In the genomic region with DNA sequence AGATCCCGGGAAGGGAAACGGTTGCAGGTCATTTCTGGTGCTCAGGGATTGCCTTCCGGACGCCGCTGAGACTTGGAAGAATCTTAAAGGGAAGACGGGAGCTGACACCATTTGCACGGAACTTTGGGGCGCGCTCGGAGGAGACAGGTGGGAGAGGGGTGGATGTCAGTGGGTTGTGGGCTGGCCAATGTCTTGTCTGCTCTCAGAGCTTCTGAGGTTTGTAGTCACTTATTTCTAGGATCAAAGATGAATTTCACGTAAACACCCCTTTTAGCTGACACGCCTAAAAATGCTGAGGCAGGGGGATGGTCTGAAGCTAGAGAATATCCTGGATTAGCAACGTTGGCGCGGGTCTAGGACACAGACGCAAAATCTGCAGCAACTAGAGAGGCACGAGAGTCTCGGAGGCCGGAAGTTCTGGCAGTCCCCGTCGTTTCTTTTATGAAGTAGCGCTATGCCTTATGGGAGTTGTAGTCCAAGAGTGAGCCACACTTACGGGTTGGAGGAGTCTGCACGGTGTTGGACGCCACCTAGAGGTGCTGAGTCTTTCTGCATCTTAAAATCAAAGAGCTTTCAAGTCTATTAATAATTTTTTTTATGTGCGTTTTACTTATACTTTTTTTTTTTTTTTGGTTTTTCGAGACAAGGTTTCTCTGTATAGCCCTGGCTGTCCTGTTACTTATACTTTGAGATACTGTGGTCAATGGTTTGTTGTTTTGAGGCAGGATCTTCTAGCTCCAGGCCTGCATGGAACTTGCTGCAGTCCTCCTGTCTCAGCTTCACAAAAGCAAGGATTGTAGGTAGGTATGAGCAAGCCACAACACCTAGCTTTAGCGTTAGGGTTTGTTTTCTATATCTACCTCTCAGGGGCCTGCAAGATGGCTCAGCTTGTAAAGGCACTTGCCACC, we compare ENCODE assay signal across 8 mouse cellular contexts. TPM values are rescaled to one million over a fixed set of nuclear protein-coding genes. Genes with fewer than 3 reads are reported as not detected.
A peak's percentile ranks its signal among the peaks of the same experiment; 100 is the strongest.
DNase-seq lines count a peak whose midpoint lies in the region; ATAC-seq and TF ChIP-seq lines count a peak whose summit lies in the region.

A gene (plus strand): TSS at position 72 of the 908 bp plus-strand sequence.

- H3K9me3 ChIP-seq in G1E (replicated peaks), result no peaks in the 10 kb centered on the region
- H3K9me3 ChIP-seq in forebrain, embryonic 16.5 days (ENCODE audit: control insufficient read depth, low read length), result no peaks in the 10 kb centered on the region
- no peaks in the 10 kb centered on the region for H3K9me3 ChIP-seq in lung, embryonic 14.5 days (ENCODE audit: low read depth, low read length)

- peak within 1 kb of the TSS; percentile 67 for H3K4me3 ChIP-seq in G1E (ENCODE audit: low read depth, low read length)
- peak within 1 kb of the TSS; percentile 48 for H3K4me3 ChIP-seq in forebrain, embryonic 16.5 days (replicated peaks; ENCODE audit: low read length)
- H3K4me3 ChIP-seq in layer of hippocampus, adult 2 months, result peak within 1 kb of the TSS; percentile 76
- H3K4me3 ChIP-seq in lung, embryonic 14.5 days (ENCODE audit: low read depth, low read length), result peak within 1 kb of the TSS; percentile 49
- H3K4me3 ChIP-seq in olfactory bulb, adult 2 months (ENCODE audit: insufficient read depth, low read depth, low read length), result peak within 1 kb of the TSS; percentile 65
- peak within 1 kb of the TSS; percentile 44 for H3K4me3 ChIP-seq in thymus, adult 2 months (ENCODE audit: control insufficient read depth, insufficient read depth, low read length)

- H3K4me2 ChIP-seq in forebrain, embryonic 16.5 days (ENCODE audit: low read length), result peak within 1 kb of the TSS; percentile 66
- peak within 1 kb of the TSS; percentile 79 for H3K4me2 ChIP-seq in lung, embryonic 14.5 days

- peak within 1 kb of the TSS; percentile 49 for H3K9ac ChIP-seq in forebrain, embryonic 16.5 days (replicated peaks; ENCODE audit: low read depth, low read length)
- peak within 1 kb of the TSS; percentile 65 for H3K9ac ChIP-seq in lung, embryonic 14.5 days

- H3K27me3 ChIP-seq in G1E (ENCODE audit: insufficient read depth, low read length), result no peaks in the 10 kb centered on the region
- peaks cover 10% of the 10 kb centered on the region; the same call in 1 of the 2 replicates for H3K27me3 ChIP-seq in forebrain, embryonic 16.5 days (replicated peaks; ENCODE audit: control insufficient read depth, insufficient read depth, low read length)
- H3K27me3 ChIP-seq in lung, embryonic 14.5 days (ENCODE audit: insufficient read depth, low read length), result 0 out of 2 replicates have a peak, but pooled peaks cover 4% of the 10 kb centered on the region
- H3K27me3 ChIP-seq in thymus, adult 2 months (ENCODE audit: control insufficient read depth, insufficient read depth, low read length), result no peaks in the 10 kb centered on the region

- no peak within 1 kb of the TSS for H3K27ac ChIP-seq in forebrain, embryonic 16.5 days (ENCODE audit: low read length)
- peak within 1 kb of the TSS; percentile 91 for H3K27ac ChIP-seq in layer of hippocampus, adult 2 months
- H3K27ac ChIP-seq in lung, embryonic 14.5 days (ENCODE audit: low read depth), result no peak within 1 kb of the TSS
- peak within 1 kb of the TSS; percentile 65; the same call in 1 of the 2 replicates for H3K27ac ChIP-seq in olfactory bulb, adult 2 months (ENCODE audit: insufficient read depth, low read depth, low read length)
- peak within 1 kb of the TSS; percentile 40; the same call in 1 of the 2 replicates for H3K27ac ChIP-seq in thymus, adult 2 months (ENCODE audit: control insufficient read depth, insufficient read depth, low read length)

- peak; percentile 89 for ATAC-seq in G1E (ENCODE audit: extremely low read depth, insufficient number of reproducible peaks, low FRiP score, poor library complexity, severe bottlenecking)
- ATAC-seq in forebrain, embryonic 16.5 days, result peak; percentile 95
- ATAC-seq in lung, embryonic 14.5 days (ENCODE audit: insufficient read depth), result peak; percentile 94

- TF ChIP-seq POLR2A in olfactory bulb, adult 2 months (IDR thresholded peaks at IDR 0.05; ENCODE audit: insufficient read depth, low read depth, low read length), result peak; percentile 82
- TF ChIP-seq POLR2A in thymus, adult 2 months (IDR thresholded peaks at IDR 0.05; ENCODE audit: control insufficient read depth, extremely low read depth, insufficient read depth, low read length, poor library complexity), result peak; percentile 54; the same call in 1 of the 2 replicates

- H3K36me3 ChIP-seq in G1E (replicated peaks), result no peaks in the 10 kb centered on the region
- H3K36me3 ChIP-seq in forebrain, embryonic 16.5 days (ENCODE audit: control insufficient read depth, insufficient read depth), result no peaks in the 10 kb centered on the region
- H3K36me3 ChIP-seq in lung, embryonic 14.5 days (ENCODE audit: insufficient read depth), result no peaks in the 10 kb centered on the region
- no peaks in the 10 kb centered on the region for H3K36me3 ChIP-seq in thymus, adult 2 months (ENCODE audit: control insufficient read depth, insufficient read depth, low read length)

- peak; percentile 49 for DNase-seq in G1E (ENCODE audit: low spot score)
- peak; percentile 84 to 92 for DNase-seq in cerebellum, adult 18-20 months
- DNase-seq in heart, postnatal 36 days, result peak; percentile 63 to 69
- DNase-seq in layer of hippocampus, adult 2 months (ENCODE audit: low spot score in 2 of 2), result peak; percentile 84 to 92
- peak; percentile 98 for DNase-seq in lung, embryonic 14.5 days
- DNase-seq in thymus, adult 2 months, result peak; percentile 79

- TF ChIP-seq CTCF in G1E (IDR thresholded peaks at IDR 0.05; ENCODE audit: low read depth, low read length), result no peak
- peak; percentile 83 for TF ChIP-seq CTCF in layer of hippocampus, adult 2 months (conservative IDR thresholded peaks at IDR 0.05)
- TF ChIP-seq CTCF in lung, embryonic 14.5 days (IDR thresholded peaks at IDR 0.05; ENCODE audit: low read depth), result peak; percentile 82
- no peak for TF ChIP-seq CTCF in olfactory bulb, adult 2 months (IDR thresholded peaks at IDR 0.05; ENCODE audit: insufficient read depth, low read depth, low read length)
- TF ChIP-seq CTCF in thymus, adult 2 months (IDR thresholded peaks at IDR 0.05; ENCODE audit: borderline replicate concordance, control insufficient read depth, extremely low read depth, insufficient read depth, low read length, poor library complexity), result no peak

- under 1% methylated on average over 28 of the region's 28 CpGs for WGBS in forebrain, embryonic 16.5 days
- 1% methylated on average over 28 of the region's 28 CpGs for WGBS in lung, embryonic 14.5 days
- WGBS in olfactory bulb, adult 2 months, result 1% methylated on average over 28 of the region's 28 CpGs
- 1% methylated on average over 28 of the region's 28 CpGs for WGBS in thymus, adult 2 months

- peaks cover 10% of the 10 kb centered on the region; the same call in 1 of the 2 replicates for H3K4me1 ChIP-seq in G1E (ENCODE audit: insufficient read depth, low read depth, low read length)
- H3K4me1 ChIP-seq in forebrain, embryonic 16.5 days (replicated peaks; ENCODE audit: control insufficient read depth, insufficient read depth, low read length), result peaks cover 8% of the 10 kb centered on the region
- H3K4me1 ChIP-seq in lung, embryonic 14.5 days (ENCODE audit: insufficient read depth), result no peaks in the 10 kb centered on the region
- peaks cover 3% of the 10 kb centered on the region for H3K4me1 ChIP-seq in olfactory bulb, adult 2 months (ENCODE audit: control insufficient read depth, insufficient read depth, low read length)
- H3K4me1 ChIP-seq in thymus, adult 2 months (replicated peaks; ENCODE audit: control insufficient read depth, insufficient read depth, low read length), result peaks cover 6% of the 10 kb centered on the region

- intact Hi-C loops in heart, postnatal 36 days (cut with DNase I), result loop anchor here (2.0 to 5.0 kb wide), 3 partner anchors 44 to 140 kb away; a partner anchor contains a TSS

RNA-seq across cellular contexts. Expression of the gene that starts here (rescaled TPM):
- total RNA-seq in G1E (2014; fragmentation: Nextera tagmentation) (1.2 and 8.5 TPM in 2 replicates), G1E (2017) (1.7 and 1.9 TPM in 2 replicates)
- 0.20 and 0.43 TPM in 2 replicates for polyA plus RNA-seq in G1E (2012)
- 6.9 and 7.3 TPM in 2 replicates for polyA plus RNA-seq in forebrain, embryonic 16.5 days (2015; fragmentation: Nextera tagmentation; extraction: Ambion mirVana)
- total RNA-seq in heart, postnatal 36 days (2021), result 10 to 100 TPM in 1 of 2 experiments, 1 to 10 TPM in 1; 9.7 to 10.8 TPM
- 10 to 100 TPM; 22.5 to 25.2 TPM for total RNA-seq in layer of hippocampus, adult 2 months (2021)
- polyA plus RNA-seq in lung, embryonic 14.5 days (2014; fragmentation: Nextera tagmentation; extraction: Ambion mirVana), result 10.6 and 10.8 TPM in 2 replicates
- polyA plus RNA-seq in olfactory bulb, adult 2 months (2012; ENCODE audit: insufficient read depth, insufficient read length, low replicate concordance, missing spikeins), result not detected in 2 replicates
- polyA plus RNA-seq in thymus, adult 2 months (2012; rRNA removed), result 0.94 and 1.8 TPM in 2 replicates

Comparison
In these comparisons a context has a peak if more than half of its experiments do, and no peak if none do; other contexts are left out.
1. CTCF ChIP-seq: peak in layer of hippocampus, adult 2 months (single experiment) and lung, embryonic 14.5 days (single experiment); none in G1E (single experiment), olfactory bulb, adult 2 months (single experiment) and thymus, adult 2 months (single experiment).
2. H3K27ac ChIP-seq: peak in layer of hippocampus, adult 2 months (single experiment), olfactory bulb, adult 2 months (single experiment) and thymus, adult 2 months (single experiment); none in forebrain, embryonic 16.5 days (single experiment) and lung, embryonic 14.5 days (single experiment).
3. Peak in every context shown above with its lines, with median percentiles within 50 percentile points of each other: ATAC-seq, DNase-seq and H3K4me3 ChIP-seq.